Mouse (Mus musculus): ENCODE measurements around the gene Sox5. TPM values are rescaled to one million over a fixed set of nuclear protein-coding genes. Genes with fewer than 3 reads are reported as not detected.

Sox5 gene
- total RNA-seq, 2 experiments from 2014 or later, result 0.64 to 0.70 TPM

GRCm38 (mm10) chr6:144429276-144429675, 352.5 kb downstream of the Sox5 start:
- DNase-seq, result no peak

- DNase-seq, result no peak
Measured at GRCm38 (mm10) chr6:144408030-144408429, 373.7 kb downstream of the Sox5 start.

- no peak for DNase-seq
Measured at GRCm38 (mm10) chr6:144398115-144398514, 383.7 kb downstream of the Sox5 start.

- DNase-seq, result no peak
Measured at GRCm38 (mm10) chr6:144393151-144393550, 388.6 kb downstream of the Sox5 start.

GRCm38 (mm10) chr6:144389333-144390054, 392.3 kb downstream of the Sox5 start:
- no peak for DNase-seq

- no peak for DNase-seq
Measured at GRCm38 (mm10) chr6:144387539-144388255, 394.1 kb downstream of the Sox5 start.

- DNase-seq, result no peak
Measured at GRCm38 (mm10) chr6:144380641-144381040, 401.1 kb downstream of the Sox5 start.

GRCm38 (mm10) chr6:144380171-144380570, 401.6 kb downstream of the Sox5 start:
- DNase-seq, result no peak

GRCm38 (mm10) chr6:144374810-144375209, 407.0 kb downstream of the Sox5 start:
- DNase-seq, result no peak

GRCm38 (mm10) chr6:144370699-144371098, 411.1 kb downstream of the Sox5 start:
- no peak for DNase-seq

GRCm38 (mm10) chr6:144367626-144368077, 414.1 kb downstream of the Sox5 start:
- no peak for DNase-seq

GRCm38 (mm10) chr6:144361267-144362038, 420.3 kb downstream of the Sox5 start:
- no peak for DNase-seq

GRCm38 (mm10) chr6:144357081-144357480, 424.7 kb downstream of the Sox5 start:
- no peak for DNase-seq

GRCm38 (mm10) chr6:144351049-144351448, 430.7 kb downstream of the Sox5 start:
- DNase-seq, result no peak

GRCm38 (mm10) chr6:144343338-144343737, 438.4 kb downstream of the Sox5 start:
- no peak for DNase-seq

- no peak for DNase-seq
Measured at GRCm38 (mm10) chr6:144339554-144339953, 442.2 kb downstream of the Sox5 start.

GRCm38 (mm10) chr6:144339006-144339405, 442.8 kb downstream of the Sox5 start:
- no peak for DNase-seq

GRCm38 (mm10) chr6:144338221-144338620, 443.6 kb downstream of the Sox5 start:
- no peak for DNase-seq

- DNase-seq, result no peak
Measured at GRCm38 (mm10) chr6:144337436-144337969, 444.3 kb downstream of the Sox5 start.

- no peak for DNase-seq
Measured at GRCm38 (mm10) chr6:144336789-144337188, 445.0 kb downstream of the Sox5 start.

GRCm38 (mm10) chr6:144333146-144333545, 448.6 kb downstream of the Sox5 start:
- no peak for DNase-seq

GRCm38 (mm10) chr6:144332027-144332426, 449.8 kb downstream of the Sox5 start:
- no peak for DNase-seq

All from gastrocnemius, postnatal 25 days (tissue).